Mouse (Mus musculus): Measurements from ENCODE around the gene Zg16.
"Not testable (repeated sequence)": the region's sequence is repeated elsewhere in the genome, so short reads cannot be mapped to it uniquely, and the experiment has no call there.

Zg16 gene

GRCm38 (mm10) chr7:127104560-127105332 is 17.6 kb upstream of the Zg16 start:
- DNase-seq (ENCODE audit: low read depth, low spot score): peak; percentile 96

DNA sequence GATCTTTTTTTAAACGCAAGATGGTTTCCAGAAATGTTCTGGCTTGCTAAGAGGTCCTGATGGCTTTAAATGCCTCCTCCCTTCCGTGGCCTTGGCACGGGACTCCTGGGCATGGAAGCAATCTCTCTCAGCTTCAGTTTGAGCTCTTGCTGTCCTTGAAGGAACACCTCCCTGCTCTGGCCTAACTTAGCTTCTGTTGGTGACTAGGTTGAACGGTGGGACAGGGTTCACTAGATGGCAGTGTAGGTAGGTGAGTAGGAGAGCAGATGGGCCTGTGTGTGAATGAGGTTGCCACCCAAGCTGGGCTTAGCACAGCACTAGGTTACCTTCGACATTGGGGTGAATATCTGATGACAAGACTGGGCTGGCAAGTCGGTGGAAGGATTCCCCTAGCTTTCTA is 16.8 kb upstream of the Zg16 start:
- peak; percentile 79 for DNase-seq (ENCODE audit: low read depth, low spot score)

DNA sequence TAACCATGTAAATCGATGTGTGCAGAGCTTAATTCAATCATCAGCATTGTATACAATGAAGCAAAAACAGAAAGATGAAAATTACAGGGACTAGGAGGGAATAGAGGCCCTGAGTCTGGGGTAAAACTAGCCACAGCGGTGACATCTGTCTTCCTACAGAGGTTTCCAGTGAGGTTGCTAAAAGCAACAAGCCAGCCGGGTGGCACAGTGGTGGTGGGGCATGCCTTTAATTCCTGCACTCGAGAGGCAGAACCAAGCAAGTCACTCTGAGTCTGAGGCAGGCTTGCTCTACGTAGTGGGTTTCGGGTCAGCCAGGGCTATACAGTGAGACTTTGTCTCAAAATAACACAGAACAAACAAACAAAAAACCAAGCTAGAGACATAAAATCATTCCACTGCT is 15.0 kb upstream of the Zg16 start:
- no peak for DNase-seq (ENCODE audit: low read depth, low spot score)

DNA sequence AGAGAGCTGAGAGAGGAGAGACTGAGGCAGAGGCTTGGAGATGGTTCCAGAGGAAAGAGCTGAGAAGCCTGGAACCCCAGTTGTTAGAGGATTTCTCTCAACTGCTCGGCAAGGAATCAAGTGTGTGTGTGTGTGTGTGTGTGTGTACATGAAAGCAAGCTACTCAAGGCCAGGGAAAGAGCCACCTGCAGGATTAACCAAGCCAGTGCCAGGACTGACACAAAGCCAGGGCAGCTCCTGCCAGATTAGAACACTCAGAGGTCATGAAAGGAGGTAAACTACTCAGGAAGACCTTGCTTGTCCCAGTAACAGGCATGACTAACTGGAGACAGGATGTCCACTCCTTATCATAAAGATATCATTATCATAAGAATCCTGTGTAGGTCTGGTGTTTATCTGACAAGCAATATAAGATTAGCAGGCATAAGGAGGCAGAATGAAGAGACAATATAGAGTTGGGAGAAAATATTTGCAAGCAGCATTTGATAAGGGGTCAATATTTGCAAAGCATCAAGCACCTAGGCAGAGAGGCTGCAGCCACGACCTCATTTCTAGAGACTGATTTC is 14.4 kb upstream of the Zg16 start:
- no peak for DNase-seq (ENCODE audit: low read depth, low spot score)

- DNase-seq (ENCODE audit: low read depth, low spot score): no peak
Measured at GRCm38 (mm10) chr7:127099528-127099927, 12.4 kb upstream of the Zg16 start.

DNA sequence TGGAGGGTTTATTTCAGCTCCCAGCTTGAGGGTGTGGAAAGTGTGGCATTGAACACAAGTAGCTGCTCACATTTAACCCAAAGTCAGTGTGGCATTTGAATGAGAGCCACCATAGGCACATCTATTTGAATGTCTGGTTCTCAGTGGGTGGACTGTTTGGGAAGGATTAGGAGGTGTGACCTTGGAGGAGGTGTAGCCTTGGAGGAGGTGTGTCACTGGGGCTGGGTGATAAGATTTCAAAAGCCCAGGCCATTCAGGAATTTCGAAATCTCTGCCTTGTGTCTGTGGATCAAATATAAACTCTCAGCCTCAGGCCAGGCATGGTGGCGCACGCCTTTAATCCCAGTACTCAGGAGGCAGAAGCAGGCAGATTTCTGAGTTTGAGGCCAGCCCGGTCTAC is 11.8 kb upstream of the Zg16 start:
- DNase-seq (ENCODE audit: low read depth, low spot score): no peak

GRCm38 (mm10) chr7:127098521-127098920 is 11.4 kb upstream of the Zg16 start:
- DNase-seq (ENCODE audit: low read depth, low spot score): no peak

- DNase-seq (ENCODE audit: low read depth, low spot score): no peak
Measured at GRCm38 (mm10) chr7:127096456-127096855, 9.3 kb upstream of the Zg16 start.

- no peak for DNase-seq (ENCODE audit: low read depth, low spot score)
Measured at GRCm38 (mm10) chr7:127093914-127094313, 6.8 kb upstream of the Zg16 start.

GRCm38 (mm10) chr7:127091114-127091896 is 4.2 kb upstream of the Zg16 start, which contains the start of gene AI467606:
Gene AI467606 (plus strand): TSS chr7:127091359.
- DNase-seq (ENCODE audit: low read depth, low spot score): peak; percentile 95

GRCm38 (mm10) chr7:127090154-127091113 is 3.3 kb upstream of the Zg16 start:
- no peak for DNase-seq (ENCODE audit: low read depth, low spot score)

DNA sequence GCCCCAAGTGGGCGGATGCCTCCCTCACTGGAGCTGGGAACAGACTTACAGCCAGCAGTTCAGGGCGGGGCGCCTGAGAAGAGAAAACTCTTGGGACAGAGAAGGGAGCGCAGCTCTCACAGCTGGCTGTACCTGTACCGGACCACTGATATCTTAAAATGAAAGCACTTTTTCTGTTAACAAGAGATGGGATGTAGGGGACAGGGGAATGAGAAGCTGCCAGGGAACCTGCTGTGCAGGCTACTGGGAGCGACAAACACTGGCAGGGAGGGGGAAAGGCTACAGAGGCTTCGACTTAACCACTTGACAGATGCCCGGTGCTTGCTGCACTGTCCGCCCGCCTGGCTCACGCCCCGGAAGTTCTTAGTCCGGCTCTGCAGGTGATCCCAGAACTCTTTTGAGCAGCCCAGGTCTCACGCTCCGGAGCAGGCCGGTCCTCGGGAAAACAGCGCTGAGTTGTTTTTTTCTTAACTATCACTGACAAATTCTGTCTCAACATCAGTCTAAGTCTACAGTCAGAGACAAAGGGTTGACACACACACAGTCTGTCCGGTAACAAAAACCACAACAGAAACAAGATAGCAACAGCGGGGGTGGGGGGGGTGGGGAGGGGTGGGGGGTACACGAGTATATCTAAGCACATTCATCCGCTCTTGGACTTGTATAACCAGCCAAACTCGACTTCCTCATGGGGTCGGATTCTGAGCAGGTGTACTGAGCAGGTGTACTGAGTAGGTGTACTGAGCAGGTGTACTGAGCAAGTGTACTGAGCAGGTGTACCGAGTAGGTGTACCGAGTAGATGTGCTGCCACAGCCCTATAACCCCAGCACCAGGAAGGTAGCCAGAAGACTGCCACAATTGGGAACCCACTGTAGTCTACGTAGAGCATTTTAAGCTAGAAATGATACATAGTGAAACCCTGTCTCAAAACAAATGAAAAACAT is 2.0 kb upstream of the Zg16 start:
- DNase-seq (ENCODE audit: low read depth, low spot score): peak; percentile 61

DNA sequence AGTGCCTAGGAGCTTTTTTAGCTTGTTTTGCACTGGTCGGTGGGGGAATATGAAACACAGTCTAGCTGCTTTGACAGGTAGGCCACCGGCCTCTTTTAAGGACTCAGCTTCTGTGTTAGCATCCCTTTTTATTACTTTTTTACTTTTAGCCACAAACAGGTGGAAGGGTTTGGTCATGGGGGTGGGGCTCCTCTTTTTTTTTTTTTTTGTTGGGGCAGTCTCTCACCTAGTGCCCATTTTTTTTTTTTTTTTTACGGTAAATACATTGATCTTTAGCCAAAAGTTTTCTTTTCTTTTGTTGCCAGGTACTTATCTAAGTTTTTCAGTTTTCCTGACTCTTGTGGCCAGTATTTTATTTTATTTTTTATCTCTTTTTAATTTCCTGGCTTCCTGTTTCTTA is 955 bp upstream of the Zg16 start:
- no peak for DNase-seq (ENCODE audit: low read depth, low spot score)

- DNase-seq (ENCODE audit: low read depth, low spot score): not testable (repeated sequence)
Measured at GRCm38 (mm10) chr7:127085751-127086150, 1.4 kb downstream of the Zg16 start.

DNA sequence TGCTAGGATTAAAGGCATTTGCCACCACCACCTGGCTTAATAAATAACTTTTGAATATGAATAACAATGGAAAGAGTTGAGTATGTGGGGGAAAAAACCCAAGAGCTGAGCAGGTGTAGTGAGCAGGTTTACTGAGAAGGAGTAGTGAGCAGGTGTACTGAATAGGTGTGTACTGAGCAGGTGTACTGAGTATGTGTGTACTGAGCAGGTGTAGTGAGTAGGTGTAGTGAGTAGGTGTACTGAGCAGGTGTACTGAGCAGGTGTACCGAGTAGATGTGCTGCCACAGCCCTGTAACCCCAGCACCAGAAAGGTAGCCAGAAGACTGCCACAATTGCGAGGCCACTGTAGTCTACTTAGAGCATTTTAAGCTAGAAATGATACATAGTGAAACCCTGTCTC is 2.3 kb downstream of the Zg16 start:
- DNase-seq (ENCODE audit: low read depth, low spot score): no peak

GRCm38 (mm10) chr7:127083689-127084088 is 3.4 kb downstream of the Zg16 start:
- DNase-seq (ENCODE audit: low read depth, low spot score): no peak

- no peak for DNase-seq (ENCODE audit: low read depth, low spot score)
Measured at GRCm38 (mm10) chr7:127082995-127083394, 4.1 kb downstream of the Zg16 start.

- no peak for DNase-seq (ENCODE audit: low read depth, low spot score)
Measured at GRCm38 (mm10) chr7:127082271-127082670, 4.9 kb downstream of the Zg16 start.

- peak; percentile 48 for DNase-seq (ENCODE audit: low read depth, low spot score)
Measured at GRCm38 (mm10) chr7:127080045-127080444, 7.1 kb downstream of the Zg16 start.

GRCm38 (mm10) chr7:127077692-127078091 is 9.4 kb downstream of the Zg16 start:
- DNase-seq (ENCODE audit: low read depth, low spot score): peak; percentile 27

All from ES-CJ7 (cell line).